Mouse (Mus musculus): ENCODE measurements at regions not wholly inside any gene's neighbourhood (a gene's known extent, or its start where the extent isn't known, plus 50 kb on each side); places are given as distances from the start of the nearest gene placed in this dataset.

GRCm38 (mm10) chr8:15734461-15734860 is 688.6 kb upstream of the BB014433 start:
- TF ChIP-seq CTCF (IDR thresholded peaks at IDR 0.05; ENCODE audit: insufficient read depth, low read depth, low read length) (no peak), POLR2A (IDR thresholded peaks at IDR 0.05; ENCODE audit: insufficient read depth, low read depth, low read length) (no peak)
